Mouse (Mus musculus): Measurements from ENCODE around the gene Hhat.

DNA sequence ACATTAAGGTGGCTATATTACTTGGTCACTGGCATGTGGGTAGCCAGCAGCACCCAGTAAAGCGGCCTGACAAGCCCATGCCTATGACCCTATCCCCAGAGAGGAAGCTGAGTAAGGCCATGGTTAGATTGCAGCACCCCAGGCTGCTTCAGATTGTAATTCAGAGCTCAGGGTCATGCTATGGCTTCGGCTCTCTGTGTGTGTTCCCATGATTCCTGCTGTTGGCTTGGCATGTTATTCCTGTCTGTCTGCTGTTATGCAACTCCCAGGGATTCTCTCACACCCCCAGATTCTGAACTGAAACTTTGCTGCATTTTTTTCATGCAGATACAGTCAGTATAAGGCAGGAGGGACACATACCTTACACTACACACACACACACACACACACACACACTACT lies 128.9 kb downstream of the Hhat start:
- TF ChIP-seq CTCF (IDR thresholded peaks at IDR 0.05; ENCODE audit: low read depth, low read length) (no peak), POLR2A (IDR thresholded peaks at IDR 0.05; ENCODE audit: insufficient read depth, low read length) (no peak), EP300 (IDR thresholded peaks at IDR 0.05; ENCODE audit: insufficient read depth, low read depth, low read length) (no peak)

Data from ES-Bruce4 (cell line).